In genomic region chr6:24542393-24542792, GRCm38 (mm10) we compare ENCODE assay signal across 22 mouse cellular contexts. TPM values are rescaled to one million over a fixed set of nuclear protein-coding genes. Genes with fewer than 3 reads are reported as not detected.
A peak's percentile ranks its signal among the peaks of the same experiment; 100 is the strongest.
DNase-seq lines count a peak whose midpoint lies in the region; ATAC-seq and TF ChIP-seq lines count a peak whose summit lies in the region.
"Had no signal": no experiment of that assay in that cellular context is flagged by ENCODE, and none has a peak within 500 bp of the region (broad histone marks: within the 10 kb centered on the region; RNA-seq: fewer than 3 reads in every experiment).

No protein-coding gene starts in this region.

- ATAC-seq in heart, embryonic 12.5 days (ENCODE audit: insufficient number of reproducible peaks, low FRiP score): peak; percentile 71; the same call in 1 of the 2 replicates
- ATAC-seq: midbrain, embryonic 13.5 days had no signal

- no peaks in the 10 kb centered on the region; the same call in none of the 2 replicates for H3K4me1 ChIP-seq in heart, adult 2 months (ENCODE audit: control insufficient read depth, insufficient read depth, low read length)
- peaks cover 28% of the 10 kb centered on the region for H3K4me1 ChIP-seq in heart, embryonic 12.5 days (replicated peaks)
- no peaks in the 10 kb centered on the region for H3K4me1 ChIP-seq in forebrain, embryonic 10.5 days
- H3K4me1 ChIP-seq: embryonic facial prominence, embryonic 15.5 days; limb, embryonic 12.5 days; liver, embryonic 13.5 days; midbrain, embryonic 13.5 days; neural tube, embryonic 15.5 days had no signal

- H3K9me3 ChIP-seq in heart, embryonic 12.5 days (replicated peaks): no peaks in the 10 kb centered on the region
- no peaks in the 10 kb centered on the region for H3K9me3 ChIP-seq in forebrain, embryonic 10.5 days
- H3K9me3 ChIP-seq: embryonic facial prominence, embryonic 15.5 days; limb, embryonic 12.5 days; liver, embryonic 13.5 days; midbrain, embryonic 13.5 days; neural tube, embryonic 15.5 days had no signal

- peak; percentile 15 for DNase-seq in cerebellum, adult 11-12 months
- DNase-seq in cerebellum, postnatal 10 days: no peak
- DNase-seq in heart, adult 2 months: peak in 1 of 2 experiments; percentile 62
- DNase-seq in heart, postnatal 36 days: no peak
- peak; percentile 31 for DNase-seq in lung, postnatal 25 days (ENCODE audit: low spot score)
- DNase-seq in forebrain, embryonic 10.5 days (ENCODE audit: extremely low spot score, low spot score): no peak
- no peak for DNase-seq in layer of hippocampus, adult 2 months (ENCODE audit: low spot score in 2 of 2)
- DNase-seq: embryo, embryonic 11 days; kidney, adult 18-20 months; kidney, postnatal 10 days; liver, embryonic 13.5 days; right cerebral cortex, postnatal 25 days; thymus, postnatal 14 days had no signal

- no peak overlapping the region for H3K9ac ChIP-seq in heart, adult 2 months (ENCODE audit: low read depth, low read length)
- no peak overlapping the region for H3K9ac ChIP-seq in heart, embryonic 12.5 days
- H3K9ac ChIP-seq: embryonic facial prominence, embryonic 15.5 days; limb, embryonic 12.5 days; liver, embryonic 13.5 days; midbrain, embryonic 13.5 days; neural tube, embryonic 15.5 days had no signal

- H3K36me3 ChIP-seq in heart, adult 2 months (ENCODE audit: control insufficient read depth, insufficient read depth, low read length): peaks cover 4% of the 10 kb centered on the region; the same call in 1 of the 2 replicates
- no peaks in the 10 kb centered on the region for H3K36me3 ChIP-seq in heart, embryonic 12.5 days
- no peaks in the 10 kb centered on the region for H3K36me3 ChIP-seq in forebrain, embryonic 10.5 days (replicated peaks)
- H3K36me3 ChIP-seq: embryonic facial prominence, embryonic 15.5 days; limb, embryonic 12.5 days; liver, embryonic 13.5 days; midbrain, embryonic 13.5 days; neural tube, embryonic 15.5 days had no signal

- TF ChIP-seq EP300 in heart, adult 2 months (IDR thresholded peaks at IDR 0.05; ENCODE audit: insufficient read depth, low read depth, low read length): peak; percentile 93

- TF ChIP-seq CTCF in heart, adult 2 months (IDR thresholded peaks at IDR 0.05): no peak
- no peak for TF ChIP-seq CTCF in layer of hippocampus, adult 2 months (conservative IDR thresholded peaks at IDR 0.05)

- H3K4me2 ChIP-seq in heart, embryonic 12.5 days: no peak overlapping the region
- H3K4me2 ChIP-seq: embryonic facial prominence, embryonic 15.5 days; limb, embryonic 12.5 days; liver, embryonic 13.5 days; midbrain, embryonic 13.5 days; neural tube, embryonic 15.5 days had no signal

- intact Hi-C loops in heart, adult 2 months (cut with DNase I): loop anchor here (5.0 kb wide), 1 partner anchor 55 kb away; the partner anchor contains the start of gene Lmod2
- intact Hi-C loops in heart, postnatal 36 days (cut with DNase I): no loop called here

- no peaks in the 10 kb centered on the region for H3K79me2 ChIP-seq in heart, adult 2 months (replicated peaks; ENCODE audit: control insufficient read depth, insufficient read depth, low read length)

- peak overlapping the region; percentile 92 for H3K27ac ChIP-seq in heart, adult 2 months
- H3K27ac ChIP-seq in heart, embryonic 12.5 days (ENCODE audit: poor library complexity, severe bottlenecking): peak overlapping the region; percentile 62
- H3K27ac ChIP-seq in forebrain, embryonic 10.5 days: no peak overlapping the region
- H3K27ac ChIP-seq in layer of hippocampus, adult 2 months: no peak overlapping the region
- H3K27ac ChIP-seq: embryonic facial prominence, embryonic 15.5 days; limb, embryonic 12.5 days; liver, embryonic 13.5 days; midbrain, embryonic 13.5 days; neural tube, embryonic 15.5 days had no signal

- no peaks in the 10 kb centered on the region for H3K27me3 ChIP-seq in heart, adult 2 months (ENCODE audit: control insufficient read depth, insufficient read depth, low read length)
- no peaks in the 10 kb centered on the region for H3K27me3 ChIP-seq in heart, embryonic 12.5 days (replicated peaks)
- H3K27me3 ChIP-seq in forebrain, embryonic 10.5 days (ENCODE audit: poor library complexity, severe bottlenecking): no peaks in the 10 kb centered on the region
- H3K27me3 ChIP-seq: embryonic facial prominence, embryonic 15.5 days; limb, embryonic 12.5 days; liver, embryonic 13.5 days; midbrain, embryonic 13.5 days; neural tube, embryonic 15.5 days had no signal

- no peak overlapping the region for H3K4me3 ChIP-seq in heart, adult 2 months
- no peak overlapping the region for H3K4me3 ChIP-seq in heart, embryonic 12.5 days
- H3K4me3 ChIP-seq in forebrain, embryonic 10.5 days: no peak overlapping the region
- H3K4me3 ChIP-seq in layer of hippocampus, adult 2 months: no peak overlapping the region
- H3K4me3 ChIP-seq: embryonic facial prominence, embryonic 15.5 days; limb, embryonic 12.5 days; liver, embryonic 13.5 days; midbrain, embryonic 13.5 days; myocyte; neural tube, embryonic 15.5 days had no signal

- TF ChIP-seq POLR2A in heart, adult 2 months (IDR thresholded peaks at IDR 0.05; ENCODE audit: insufficient read depth, low read depth, low read length): no peak

RNA-seq across cellular contexts. Expression of gene Asb15, which starts 14.4 kb away (rescaled TPM):
- total RNA-seq in heart, adult 2 months (2021): 10 to 100 TPM; 61.4 to 69.9 TPM
- polyA plus RNA-seq in heart, adult 2 months (2012; rRNA removed): 31.0 and 61.4 TPM in 2 replicates
- 10 to 100 TPM; 52.2 to 59.3 TPM for total RNA-seq in heart, postnatal 36 days (2021)
- 0.24 TPM in 1 of 2 replicates, not detected in the other for polyA plus RNA-seq in heart, embryonic 12.5 days (2016; fragmentation: Nextera tagmentation; extraction: Ambion mirVana)
- polyA plus RNA-seq in forebrain, embryonic 10.5 days (2016; fragmentation: Nextera tagmentation; extraction: Ambion mirVana): not detected in 2 replicates
- not detected for total RNA-seq in layer of hippocampus, adult 2 months (2021)
- total RNA-seq: MEL had no signal
- polyA plus RNA-seq: embryonic facial prominence, embryonic 15.5 days; forebrain, embryonic 11.5 days; limb, embryonic 12.5 days; liver, embryonic 13.5 days; midbrain, embryonic 13.5 days; neural tube, embryonic 15.5 days had no signal

RNA-seq across cellular contexts. Expression of gene Ndufa5, which starts 14.6 kb away (rescaled TPM):
- 1,000 to 10,000 TPM; 1,490 to 1,734 TPM for total RNA-seq in heart, adult 2 months (2021)
- 66.3 and 92.6 TPM in 2 replicates for polyA plus RNA-seq in heart, adult 2 months (2012; rRNA removed)
- 1,000 to 10,000 TPM; 1,562 to 1,637 TPM for total RNA-seq in heart, postnatal 36 days (2021)
- 715 and 719 TPM in 2 replicates for polyA plus RNA-seq in heart, embryonic 12.5 days (2016; fragmentation: Nextera tagmentation; extraction: Ambion mirVana)
- polyA plus RNA-seq in forebrain, embryonic 10.5 days (2016; fragmentation: Nextera tagmentation; extraction: Ambion mirVana): 245 and 258 TPM in 2 replicates
- total RNA-seq in layer of hippocampus, adult 2 months (2021): 100 to 1,000 TPM; 266 to 275 TPM

RNA-seq across cellular contexts. Expression of gene Iqub, which starts 27.5 kb away (rescaled TPM):
- under 1 TPM; 0.47 to 0.52 TPM for total RNA-seq in heart, adult 2 months (2021)
- polyA plus RNA-seq in heart, adult 2 months (2012; rRNA removed): 0.06 and 0.08 TPM in 2 replicates
- under 1 TPM; 0.42 to 0.46 TPM for total RNA-seq in heart, postnatal 36 days (2021)
- polyA plus RNA-seq in heart, embryonic 12.5 days (2016; fragmentation: Nextera tagmentation; extraction: Ambion mirVana): 0.36 and 0.40 TPM in 2 replicates
- polyA plus RNA-seq in forebrain, embryonic 10.5 days (2016; fragmentation: Nextera tagmentation; extraction: Ambion mirVana): 0.07 and 0.19 TPM in 2 replicates
- total RNA-seq in layer of hippocampus, adult 2 months (2021): 1 to 10 TPM; 2.7 TPM
- total RNA-seq: MEL had no signal
- polyA plus RNA-seq: liver, embryonic 13.5 days; myocyte had no signal

RNA-seq across cellular contexts. Expression of gene Lmod2, which starts 55.2 kb away (rescaled TPM):
- 100 to 1,000 TPM; 691 to 757 TPM for total RNA-seq in heart, adult 2 months (2021)
- polyA plus RNA-seq in heart, adult 2 months (2012; rRNA removed): 191 and 268 TPM in 2 replicates
- total RNA-seq in heart, postnatal 36 days (2021): 1,000 to 10,000 TPM in 1 of 2 experiments, 100 to 1,000 TPM in 1; 760 to 1,125 TPM
- polyA plus RNA-seq in heart, embryonic 12.5 days (2016; fragmentation: Nextera tagmentation; extraction: Ambion mirVana): 45.3 and 49.3 TPM in 2 replicates
- polyA plus RNA-seq in forebrain, embryonic 10.5 days (2016; fragmentation: Nextera tagmentation; extraction: Ambion mirVana): 0.10 TPM in 1 of 2 replicates, not detected in the other
- not detected for total RNA-seq in layer of hippocampus, adult 2 months (2021)
- total RNA-seq: layer of hippocampus, adult 8-10 months; MEL had no signal
- polyA plus RNA-seq: forebrain, embryonic 11.5 days; limb, embryonic 12.5 days; midbrain, embryonic 13.5 days had no signal

Comparison
In these comparisons a context has a peak if more than half of its experiments do, and no peak if none do; other contexts are left out.
1. DNase-seq: peak in cerebellum, adult 11-12 months (single experiment) and lung, postnatal 25 days (single experiment); none in cerebellum, postnatal 10 days (0 of 2), heart, postnatal 36 days (0 of 2), forebrain, embryonic 10.5 days (single experiment) and layer of hippocampus, adult 2 months (0 of 2).
2. H3K27ac ChIP-seq: peak in heart, adult 2 months (single experiment) and heart, embryonic 12.5 days (single experiment); none in forebrain, embryonic 10.5 days (single experiment) and layer of hippocampus, adult 2 months (single experiment).
3. RNA of gene Asb15, which starts 14.4 kb away (total RNA-seq): 61.4 to 69.9 TPM in heart, adult 2 months and 52.2 to 59.3 TPM in heart, postnatal 36 days; not detected in layer of hippocampus, adult 2 months; every median in the first group is over 10 times any median in the second.
4. RNA of gene Ndufa5, which starts 14.6 kb away (total RNA-seq): 1,490 to 1,734 TPM in heart, adult 2 months and 1,562 to 1,637 TPM in heart, postnatal 36 days; 266 to 275 TPM in layer of hippocampus, adult 2 months; every median in the first group is over 4 times any median in the second.